ENCODE assay signal across 12 mouse cellular contexts in the genomic region with DNA sequence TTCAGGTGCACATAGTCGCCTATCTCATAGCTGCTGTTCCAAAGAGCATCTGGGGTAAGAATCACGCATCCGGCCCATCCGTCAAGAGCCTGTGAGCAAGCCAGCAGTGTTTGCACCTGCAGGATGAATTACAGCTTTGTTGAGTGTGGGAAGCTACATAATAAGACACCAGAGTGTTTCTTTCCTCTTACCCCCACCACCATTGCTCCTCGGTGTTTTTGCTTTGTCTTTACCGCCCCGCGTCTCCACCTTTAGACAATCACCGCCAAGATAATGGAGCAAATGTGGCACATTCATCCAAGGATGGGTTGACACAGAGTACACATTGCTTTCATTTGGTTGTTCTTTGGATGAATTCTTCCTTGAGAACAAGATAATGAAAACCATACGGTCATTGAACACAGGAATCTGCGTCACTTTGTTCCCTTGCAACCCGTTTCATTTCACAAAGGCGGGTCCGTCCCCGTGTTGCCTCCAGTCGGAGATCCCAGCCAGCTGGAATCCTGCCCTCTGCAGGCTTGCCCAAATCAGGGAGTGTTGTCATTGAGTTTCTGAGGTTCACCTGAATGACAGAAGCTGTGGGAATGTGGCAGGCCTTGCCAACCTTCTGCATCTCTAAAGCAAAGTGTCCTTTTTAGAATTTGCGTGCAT.
A peak's percentile ranks its signal among the peaks of the same experiment; 100 is the strongest.
DNase-seq lines count a peak whose midpoint lies in the region; ATAC-seq lines count a peak whose summit lies in the region.
"Had no signal": no experiment of that assay in that cellular context is flagged by ENCODE, and none has a peak within 500 bp of the region (broad histone marks: within the 10 kb centered on the region; RNA-seq: fewer than 3 reads in every experiment).

No protein-coding gene starts in this region.

- no peak overlapping the region for H3K4me2 ChIP-seq in forebrain, embryonic 16.5 days (ENCODE audit: low read length)
- H3K4me2 ChIP-seq: lung, embryonic 14.5 days had no signal

- H3K27me3 ChIP-seq in forebrain, embryonic 16.5 days (replicated peaks; ENCODE audit: control insufficient read depth, insufficient read depth, low read length): no peaks in the 10 kb centered on the region
- H3K27me3 ChIP-seq: Patski had no signal

- H3K36me3 ChIP-seq in forebrain, embryonic 16.5 days (ENCODE audit: control insufficient read depth, insufficient read depth): no peaks in the 10 kb centered on the region

- H3K4me1 ChIP-seq in forebrain, embryonic 16.5 days (replicated peaks; ENCODE audit: control insufficient read depth, insufficient read depth, low read length): no peaks in the 10 kb centered on the region

- no peaks in the 10 kb centered on the region for H3K9me3 ChIP-seq in forebrain, embryonic 16.5 days (ENCODE audit: control insufficient read depth, low read length)

- ATAC-seq in forebrain, embryonic 16.5 days: no peak

- no peak overlapping the region for H3K9ac ChIP-seq in forebrain, embryonic 16.5 days (replicated peaks; ENCODE audit: low read depth, low read length)
- H3K9ac ChIP-seq: lung, embryonic 14.5 days had no signal

- intact Hi-C loops in heart, postnatal 10 days (cut with DNase I): no loop called here

- H3K4me3 ChIP-seq in forebrain, embryonic 16.5 days (replicated peaks; ENCODE audit: low read length): no peak overlapping the region
- H3K4me3 ChIP-seq: heart, adult 2 months had no signal

- no peak overlapping the region for H3K27ac ChIP-seq in forebrain, embryonic 16.5 days (ENCODE audit: low read length)
- H3K27ac ChIP-seq: heart, adult 2 months had no signal

- WGBS in forebrain, embryonic 16.5 days: 54% methylated on average over 17 of the region's 17 CpGs

- peak; percentile 15 to 25 for DNase-seq in heart, postnatal 10 days
- DNase-seq in heart, postnatal 4 days: no peak
- DNase-seq in brain, adult 2 months (ENCODE audit: low read depth, low spot score): peak; percentile 37
- peak; percentile 42 for DNase-seq in gastrocnemius, postnatal 10 days
- peak; percentile 30 for DNase-seq in mesoderm, embryonic 11.5 days (ENCODE audit: low read depth, low spot score)
- no peak for DNase-seq in ovary, postnatal 36 days (ENCODE audit: low spot score)
- DNase-seq in urinary bladder, adult 2 months (ENCODE audit: low spot score): no peak
- DNase-seq: cerebellum, adult 9-11 months; lung, embryonic 14.5 days had no signal

Comparison
In these comparisons a context has a peak if more than half of its experiments do, and no peak if none do; other contexts are left out.
1. DNase-seq: peak in heart, postnatal 10 days (2 of 2), brain, adult 2 months (single experiment), gastrocnemius, postnatal 10 days (single experiment) and mesoderm, embryonic 11.5 days (single experiment); none in heart, postnatal 4 days (single experiment), ovary, postnatal 36 days (single experiment) and urinary bladder, adult 2 months (single experiment).